Comparison of ENCODE assay signal across 8 mouse cellular contexts in genomic region chr6:58906852-58907261, GRCm38 (mm10). TPM values are rescaled to one million over a fixed set of nuclear protein-coding genes. Genes with fewer than 3 reads are reported as not detected.
A peak's percentile ranks its signal among the peaks of the same experiment; 100 is the strongest.
DNase-seq lines count a peak whose midpoint lies in the region; ATAC-seq and TF ChIP-seq lines count a peak whose summit lies in the region.

Gene Nap1l5 (minus strand): TSS chr6:58907076.

- peaks cover 12% of the 10 kb centered on the region for H3K9me3 ChIP-seq in heart, embryonic 11.5 days (replicated peaks; ENCODE audit: control insufficient read depth, low read length)
- no peaks in the 10 kb centered on the region for H3K9me3 ChIP-seq in lung, embryonic 15.5 days

- WGBS in heart, embryonic 11.5 days (ENCODE audit: insufficient replicate concordance), result 51% methylated on average over 34 of the region's 34 CpGs
- 41% methylated on average over 34 of the region's 34 CpGs for WGBS in lung, embryonic 15.5 days

- peak within 1 kb of the TSS; percentile 95 for H3K27ac ChIP-seq in cortical plate, adult 2 months (ENCODE audit: insufficient read depth, low read length)
- H3K27ac ChIP-seq in heart, embryonic 11.5 days (ENCODE audit: low read depth, low read length), result no peak within 1 kb of the TSS
- no peak within 1 kb of the TSS for H3K27ac ChIP-seq in lung, embryonic 15.5 days

- H3K4me2 ChIP-seq in heart, embryonic 11.5 days, result peak within 1 kb of the TSS; percentile 65
- H3K4me2 ChIP-seq in lung, embryonic 15.5 days, result peak within 1 kb of the TSS; percentile 83

- H3K4me3 ChIP-seq in cortical plate, adult 2 months (ENCODE audit: insufficient read depth, low read length), result peak within 1 kb of the TSS; percentile 77
- peak within 1 kb of the TSS; percentile 45 for H3K4me3 ChIP-seq in heart, embryonic 11.5 days (ENCODE audit: low read depth, low read length)
- H3K4me3 ChIP-seq in lung, embryonic 15.5 days, result peak within 1 kb of the TSS; percentile 42

- no peak for TF ChIP-seq CTCF in cortical plate, adult 2 months (IDR thresholded peaks at IDR 0.05; ENCODE audit: extremely low read depth, insufficient read depth, low read length)

- H3K27me3 ChIP-seq in heart, embryonic 11.5 days (ENCODE audit: control insufficient read depth, insufficient read depth, low read length), result no peaks in the 10 kb centered on the region
- H3K27me3 ChIP-seq in lung, embryonic 15.5 days, result no peaks in the 10 kb centered on the region

- peak; percentile 55; the same call in 1 of the 2 replicates for ATAC-seq in heart, embryonic 11.5 days (replicated peaks; ENCODE audit: insufficient number of reproducible peaks, low FRiP score, low TSS enrichment)
- peak; percentile 67 for ATAC-seq in lung, embryonic 15.5 days (ENCODE audit: borderline replicate concordance, extremely low read depth, low FRiP score, low TSS enrichment)

- H3K36me3 ChIP-seq in heart, embryonic 11.5 days (ENCODE audit: control insufficient read depth, insufficient read depth, low read length), result peaks cover 10% of the 10 kb centered on the region; the same call in 1 of the 2 replicates
- 0 out of 2 replicates have a peak, but pooled peaks cover 10% of the 10 kb centered on the region for H3K36me3 ChIP-seq in lung, embryonic 15.5 days

- H3K4me1 ChIP-seq in cortical plate, adult 2 months (ENCODE audit: control insufficient read depth, insufficient read depth, low read length), result peaks cover 2% of the 10 kb centered on the region
- no peaks in the 10 kb centered on the region for H3K4me1 ChIP-seq in heart, embryonic 11.5 days (ENCODE audit: control insufficient read depth, insufficient read depth, low read length)
- no peaks in the 10 kb centered on the region for H3K4me1 ChIP-seq in lung, embryonic 15.5 days

- 0 out of 2 replicates have a peak within 1 kb of the TSS, but pooled peaks have one; percentile 10 for H3K9ac ChIP-seq in heart, embryonic 11.5 days (ENCODE audit: low read depth, low read length)
- H3K9ac ChIP-seq in lung, embryonic 15.5 days, result peak within 1 kb of the TSS; percentile 16

- TF ChIP-seq POLR2A in cortical plate, adult 2 months (IDR thresholded peaks at IDR 0.05; ENCODE audit: extremely low read depth, insufficient read depth, low read length), result peak; percentile 97

- peak; percentile 32 for DNase-seq in kidney, adult 11 months
- no peak for DNase-seq in kidney, postnatal 25 days
- DNase-seq in layer of hippocampus, adult 18-20 months (ENCODE audit: low spot score in 2 of 2), result peak; percentile 72 to 81
- DNase-seq in retina, postnatal 7 days (ENCODE audit: low read depth, low spot score), result peak; percentile 23
- no peak for DNase-seq in ovary, adult 18-20 months (ENCODE audit: low spot score)

RNA-seq across cellular contexts. Expression of gene Nap1l5, which starts in this region (rescaled TPM):
- 332 and 381 TPM in 2 replicates for polyA plus RNA-seq in cortical plate, adult 2 months (2012; rRNA removed)
- polyA plus RNA-seq in heart, embryonic 11.5 days (2014; fragmentation: Nextera tagmentation; extraction: Ambion mirVana), result 2.1 and 2.2 TPM in 2 replicates
- 100 to 1,000 TPM; 272 to 302 TPM for total RNA-seq in layer of hippocampus, adult 18-20 months (2021)
- polyA plus RNA-seq in lung, embryonic 15.5 days (2015; fragmentation: Nextera tagmentation; extraction: Ambion mirVana), result 2.5 and 3.2 TPM in 2 replicates

Comparison
In these comparisons a context has a peak if more than half of its experiments do, and no peak if none do; other contexts are left out.
1. RNA of gene Nap1l5 (polyA plus RNA-seq): 332 to 381 TPM in cortical plate, adult 2 months; 2.5 to 3.2 TPM in lung, embryonic 15.5 days and 2.1 to 2.2 TPM in heart, embryonic 11.5 days; every median in the first group is over 10 times any median in the second.
2. DNase-seq: peak in kidney, adult 11 months (single experiment), layer of hippocampus, adult 18-20 months (2 of 2) and retina, postnatal 7 days (single experiment); none in kidney, postnatal 25 days (0 of 2) and ovary, adult 18-20 months (single experiment).
3. Peak in every context shown above with its lines, with median percentiles within 50 percentile points of each other: H3K4me3 ChIP-seq.